Mouse (Mus musculus) liver, embryonic 14.5 days (tissue): ENCODE data around the gene Arrdc5. TPM values are rescaled to one million over a fixed set of nuclear protein-coding genes. Genes with fewer than 3 reads are reported as not detected.

Experiments
- ATAC-seq: fragments of 200-750 bp; cut with Nextera tagmentation; 2 replicates; pipeline ENCODE4 v1.8.0; 2017; ENCODE audit warnings: moderate number of reproducible peaks, mild to moderate bottlenecking, moderate library complexity; ENCODE audit not compliant: insufficient read depth
- DNase-seq, 3 experiments: peaks; one replicate each; pipeline ENCODE4 v3.0.0-alpha.2; 2012 to 2013; ENCODE audit warnings: low read depth in 3 of 3, low spot score in 3 of 3
- H3K27ac ChIP-seq: fragments of 300-500 bp; sonication (generic); 2 replicates; pipeline ENCODE4 v1.5.1; 2014; ENCODE audit warnings: moderate library complexity, mild to moderate bottlenecking, control low read depth, inconsistent platforms
- H3K27me3 ChIP-seq: fragments of 300-500 bp; sonication (generic); 2 replicates; pipeline ENCODE4 v1.6.1; 2014; ENCODE audit warnings: mild to moderate bottlenecking, low read length, moderate library complexity; ENCODE audit not compliant: control insufficient read depth, insufficient read depth
- H3K36me3 ChIP-seq: fragments of 300-500 bp; sonication (generic); replicated peaks from 2 replicates; pipeline ENCODE4 v1.6.1; 2014; ENCODE audit warnings: low read depth; ENCODE audit not compliant: control insufficient read depth, insufficient read depth
- H3K4me1 ChIP-seq, 2 experiments: fragments of 200-500 bp in 1 of 2; fragments of 300-500 bp in 1 of 2; sonication (generic) in 1 of 2; replicated peaks; 2 replicates each; pipeline ENCODE4 v1.6.1; 2012 to 2014; ENCODE audit warnings: antibody characterized with exemption in 1 of 2, inconsistent platforms in 1 of 2, low read length in 1 of 2; ENCODE audit not compliant: control insufficient read depth in 2 of 2, insufficient read depth in 2 of 2
- H3K4me2 ChIP-seq: fragments of 300-500 bp; sonication (generic); 2 replicates; pipeline ENCODE4 v1.6.1; 2014; ENCODE audit warnings: low read depth, mild to moderate bottlenecking, control low read depth, moderate library complexity
- H3K4me3 ChIP-seq, 2 experiments: fragments of 200-500 bp in 1 of 2; fragments of 300-500 bp in 1 of 2; sonication (generic) in 1 of 2; 2 replicates each; pipeline ENCODE4 v1.5.1; 2012 to 2014; ENCODE audit warnings: low read depth in 2 of 2, low read length in 2 of 2, mild to moderate bottlenecking in 2 of 2, control low read depth in 1 of 2, inconsistent platforms in 1 of 2, moderate library complexity in 1 of 2; ENCODE audit not compliant: insufficient read depth in 1 of 2
- H3K9ac ChIP-seq: fragments of 300-500 bp; sonication (generic); replicated peaks from 2 replicates; pipeline ENCODE4 v1.6.1; 2014; ENCODE audit warnings: mild to moderate bottlenecking, control low read depth, moderate library complexity
- H3K9me3 ChIP-seq: fragments of 300-500 bp; sonication (generic); 2 replicates; pipeline ENCODE4 v1.6.1; 2016; ENCODE audit warnings: low read length, mixed read lengths; ENCODE audit not compliant: control insufficient read depth
- CTCF ChIP-seq: IDR thresholded peaks from 2 replicates; pipeline ENCODE4 v1.5.1; 2016; ENCODE audit warnings: antibody characterized with exemption, low read depth, control low read depth
- EP300 ChIP-seq: IDR thresholded peaks from 2 replicates; pipeline ENCODE4 v1.6.1; 2016; ENCODE audit warnings: antibody characterized with exemption, low read depth
- WGBS: fragments of 180-500 bp; shearing (Covaris S2); extraction: QIAGEN DNeasy Blood & Tissue Kit; methylation state at CpG from one replicate; pipeline ENCODE4 v1.1.7; 2014; ENCODE audit not compliant: insufficient replicate concordance; 5-methylcytosine and 5-hydroxymethylcytosine counted together
- polyA plus RNA-seq, 2 experiments: library from polyadenylated mRNA; depleted of rRNA in 1 of 2; stranded (reverse) in 1 of 2; unstranded in 1 of 2; fragments of >200 nt; fragmentation: Nextera tagmentation in 1 of 2; extraction: Ambion mirVana in 1 of 2; gene quantifications; 2 replicates each; pipeline versions ENCODE4 v1.2.1 to v1.2.3; 2012 to 2014

Arrdc5 gene
- polyA plus RNA-seq, 2 experiments = not detected

GRCm38 (mm10) chr17:56291171-56291511, 8.9 kb downstream of the Arrdc5 start:
- ATAC-seq (peak; percentile 80), DNase-seq (peak; percentile 85 to 91 (median 87))
- Histone ChIP-seq H3K4me1 (peaks cover 39 to 50% of the 10 kb centered on the region in 2 experiments), H3K27me3 (no peaks in the 10 kb centered on the region), H3K9ac (peak overlapping the region; percentile 45), H3K9me3 (no peaks in the 10 kb centered on the region), H3K27ac (peak overlapping the region; percentile 82), H3K4me2 (peak overlapping the region; percentile 69), H3K36me3 (no peaks in the 10 kb centered on the region; the same call in 1 of the 2 replicates), H3K4me3 (peak overlapping the region; percentile 62 to 76)
- TF ChIP-seq EP300 (0 out of 2 replicates have a peak, but pooled peaks have one; percentile 21), CTCF (peak; percentile 98)
- WGBS = under 1% methylated on average over 16 of the region's 16 CpGs

- peak overlapping the region; percentile 69 for H3K4me2 ChIP-seq
- TF ChIP-seq CTCF (no peak), EP300 (no peak)
- peak; percentile 83 to 85 (median 84) for DNase-seq
- H3K4me1 ChIP-seq = peaks cover 39 to 50% of the 10 kb centered on the region in 2 experiments
- ATAC-seq = peak; percentile 80
- H3K9ac ChIP-seq = peak overlapping the region; percentile 48
- peak overlapping the region; percentile 62 to 76 for H3K4me3 ChIP-seq
- WGBS = 3% methylated on average over 17 of the region's 17 CpGs
- peaks cover under 1% of the 10 kb centered on the region; the same call in 1 of the 2 replicates for H3K36me3 ChIP-seq
- peak overlapping the region; percentile 82 for H3K27ac ChIP-seq
- no peaks in the 10 kb centered on the region for H3K27me3 ChIP-seq
- no peaks in the 10 kb centered on the region for H3K9me3 ChIP-seq
Observed at GRCm38 (mm10) chr17:56290388-56291170, 9.5 kb downstream of the Arrdc5 start.

- ATAC-seq = peak; percentile 27
- H3K4me2 ChIP-seq = peak overlapping the region; percentile 69
- no peak for TF ChIP-seq CTCF
- peak; percentile 38; the same call in 1 of the 2 replicates for TF ChIP-seq EP300
Observed at GRCm38 (mm10) chr17:56289371-56290331, 10.4 kb downstream of the Arrdc5 start.

GRCm38 (mm10) chr17:56288866-56289265, 11.2 kb downstream of the Arrdc5 start:
- Histone ChIP-seq H3K4me1 (peaks cover 39 to 50% of the 10 kb centered on the region in 2 experiments), H3K27ac (peak overlapping the region; percentile 82), H3K4me3 (peak overlapping the region; percentile 62 to 76; a peak in 3 of 4 replicates), H3K9me3 (no peaks in the 10 kb centered on the region), H3K36me3 (peaks cover 6% of the 10 kb centered on the region), H3K9ac (peak overlapping the region; percentile 31; the same call in 1 of the 2 replicates), H3K4me2 (peak overlapping the region; percentile 69), H3K27me3 (no peaks in the 10 kb centered on the region)
- no peak for TF ChIP-seq EP300
- no peak for TF ChIP-seq CTCF
- no peak for DNase-seq
- WGBS = 22% methylated on average over 3 of the region's 3 CpGs
- no peak for ATAC-seq

More at GRCm38 (mm10) chr17:56289371-56290331, 10.4 kb downstream of the Arrdc5 start:
- no peaks in the 10 kb centered on the region for H3K27me3 ChIP-seq
- peaks cover 6% of the 10 kb centered on the region for H3K36me3 ChIP-seq
- H3K9me3 ChIP-seq = no peaks in the 10 kb centered on the region
- H3K4me3 ChIP-seq = peak overlapping the region; percentile 62 to 76
- peak overlapping the region; percentile 48 for H3K9ac ChIP-seq
- WGBS = 4% methylated on average over 23 of the region's 23 CpGs
- H3K4me1 ChIP-seq = peaks cover 39 to 50% of the 10 kb centered on the region in 2 experiments
- H3K27ac ChIP-seq = peak overlapping the region; percentile 82
- DNase-seq = no peak
